Mouse (Mus musculus) erythroid progenitor cell, adult 5-6 weeks (primary cell): ENCODE data around the gene Jakmip3. TPM values are rescaled to one million over a fixed set of nuclear protein-coding genes. Genes with fewer than 3 reads are reported as not detected.

ENCODE experiments used
- ATAC-seq: replicated peaks from 2 replicates; pipeline ENCODE4 v1.8.0; 2016; ENCODE audit warnings: moderate number of reproducible peaks, mild to moderate bottlenecking, moderate TSS enrichment, inconsistent platforms; ENCODE audit not compliant: poor library complexity, low FRiP score, severe bottlenecking
- total RNA-seq, 2 experiments: library from RNA; stranded (forward) in 1 of 2; stranded (reverse) in 1 of 2; fragments of 150-400 nt in 1 of 2; fragments of 186-747, 209-891 nt in 1 of 2; gene quantifications; 2 replicates each; pipeline versions ENCODE4 v1.2.3 to v1.2.4; 2015 to 2017; ENCODE audit warnings: low replicate concordance in 2 of 2

Gene Jakmip3
- total RNA-seq, 2 experiments from 2014 or later, result not detected

- no peak for ATAC-seq
Observed at GRCm38 (mm10) chr7:138942301-138942700, 1.8 kb downstream of the Jakmip3 start.

DNA sequence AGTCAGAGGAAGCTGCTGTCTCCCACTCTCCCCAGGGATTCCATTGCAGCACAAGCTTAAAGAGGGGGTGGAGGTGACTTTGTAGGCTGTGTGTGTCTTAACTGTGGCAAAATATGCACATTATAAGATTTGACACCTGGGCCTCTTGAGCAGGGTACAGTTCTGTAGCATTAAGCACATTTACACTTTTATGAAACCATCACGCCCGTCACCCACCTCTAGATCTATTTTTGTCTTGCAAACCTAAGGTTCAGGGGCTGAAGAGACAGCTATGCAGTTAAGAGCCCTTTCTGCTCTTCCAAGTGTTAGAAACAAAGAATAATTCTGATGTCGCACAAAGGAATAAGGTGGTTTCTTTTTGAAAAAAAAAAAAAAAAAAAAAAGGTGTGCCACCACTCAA lies 5.1 kb downstream of the Jakmip3 start:
- ATAC-seq, result no peak

- ATAC-seq, result no peak
Observed at GRCm38 (mm10) chr7:138947741-138948140, 7.2 kb downstream of the Jakmip3 start.

- no peak for ATAC-seq
Observed at GRCm38 (mm10) chr7:138948309-138948708, 7.8 kb downstream of the Jakmip3 start.

DNA sequence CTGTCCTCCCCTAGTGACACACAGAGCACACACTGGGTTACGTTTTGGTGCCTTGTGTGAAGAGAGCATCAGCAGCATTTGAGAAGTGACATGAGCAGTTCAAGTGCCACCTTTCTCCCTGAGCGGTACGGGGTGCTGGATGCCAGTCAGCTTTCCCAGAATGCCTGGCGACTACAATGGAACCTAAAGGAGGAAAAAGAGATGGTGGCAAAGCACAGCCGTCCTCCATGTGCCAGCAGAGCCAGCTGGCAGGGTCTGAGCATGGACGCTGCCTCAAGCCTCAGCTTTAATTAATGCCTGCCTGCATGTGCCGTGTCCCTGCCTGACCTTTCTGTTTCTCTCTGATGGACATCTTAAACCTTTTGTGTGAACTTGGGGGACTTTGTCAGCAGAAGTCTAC lies 15.3 kb downstream of the Jakmip3 start:
- no peak for ATAC-seq

- ATAC-seq, result no peak
Observed at GRCm38 (mm10) chr7:138957106-138957505, 16.6 kb downstream of the Jakmip3 start.

DNA sequence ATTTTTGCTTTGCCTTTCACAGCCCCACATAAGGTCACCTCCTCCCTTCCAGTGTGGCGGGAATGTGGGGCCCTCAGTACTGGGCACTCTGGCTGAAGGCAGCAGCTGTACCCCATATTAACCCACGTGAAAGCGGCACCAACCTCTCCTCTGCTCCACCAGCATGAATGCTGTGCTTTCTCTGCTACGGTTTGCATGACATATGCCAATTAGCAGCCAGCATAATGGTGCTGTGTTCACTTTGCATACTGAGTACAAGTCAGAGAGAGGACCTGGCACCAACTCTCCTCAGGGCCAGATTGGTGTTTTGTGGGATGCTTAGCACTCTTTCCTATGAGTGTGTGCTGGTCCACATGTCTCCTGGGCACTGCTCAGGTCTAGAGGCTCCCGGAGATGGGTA lies 19.2 kb downstream of the Jakmip3 start:
- ATAC-seq, result no peak

GRCm38 (mm10) chr7:138963756-138964155 lies 23.2 kb downstream of the Jakmip3 start:
- no peak for ATAC-seq

DNA sequence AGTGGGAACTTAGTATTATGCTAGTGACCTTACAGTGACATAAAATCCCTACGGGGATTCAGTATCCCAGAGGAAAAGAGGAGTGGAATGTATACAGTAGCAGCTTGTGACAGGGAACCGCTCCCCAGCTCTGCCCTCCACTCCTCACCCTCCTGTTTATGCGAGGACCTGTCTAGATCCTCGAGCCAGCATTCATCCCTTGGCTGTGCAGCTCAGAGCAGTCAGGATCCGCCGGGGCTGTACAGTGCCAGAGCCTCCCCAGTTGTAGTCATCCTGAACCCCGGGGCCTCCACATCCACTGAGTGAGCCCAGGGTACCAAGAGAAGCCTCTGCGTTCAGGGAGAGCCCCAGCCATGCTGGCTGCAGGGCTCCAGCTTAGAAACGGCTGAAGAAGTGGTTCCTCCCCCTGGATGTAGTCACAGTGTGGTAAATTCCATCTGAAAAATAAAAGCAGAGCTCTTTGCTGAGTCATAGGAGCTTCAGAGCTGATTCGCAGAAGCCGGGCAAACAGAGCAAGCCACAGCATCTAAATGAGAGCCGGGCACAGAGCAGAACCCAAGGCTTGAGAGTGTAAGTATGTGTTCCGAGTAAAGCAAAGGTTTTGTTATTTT lies 27.6 kb downstream of the Jakmip3 start:
- ATAC-seq, result no peak

- no peak for ATAC-seq
Observed at GRCm38 (mm10) chr7:138977510-138977909, 37.0 kb downstream of the Jakmip3 start.

DNA sequence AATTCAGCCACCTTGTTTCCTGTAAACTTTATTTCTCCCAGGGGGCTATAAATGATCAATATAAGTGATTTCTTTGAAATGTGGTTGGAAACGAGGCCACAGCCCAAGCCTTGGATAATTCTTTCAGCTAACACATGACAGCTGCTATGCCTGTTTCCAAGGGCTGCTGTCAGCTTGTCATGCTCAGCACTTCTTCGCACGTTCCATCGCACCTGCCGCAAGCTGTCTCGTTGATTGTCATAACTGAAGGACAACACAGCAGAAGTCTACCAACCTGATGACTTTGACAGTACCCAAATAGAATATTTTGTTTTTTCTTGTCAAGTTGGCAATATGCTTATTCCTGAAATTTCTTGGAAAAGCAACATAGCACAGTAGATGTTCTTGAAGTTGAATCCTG lies 44.0 kb downstream of the Jakmip3 start:
- ATAC-seq, result no peak

DNA sequence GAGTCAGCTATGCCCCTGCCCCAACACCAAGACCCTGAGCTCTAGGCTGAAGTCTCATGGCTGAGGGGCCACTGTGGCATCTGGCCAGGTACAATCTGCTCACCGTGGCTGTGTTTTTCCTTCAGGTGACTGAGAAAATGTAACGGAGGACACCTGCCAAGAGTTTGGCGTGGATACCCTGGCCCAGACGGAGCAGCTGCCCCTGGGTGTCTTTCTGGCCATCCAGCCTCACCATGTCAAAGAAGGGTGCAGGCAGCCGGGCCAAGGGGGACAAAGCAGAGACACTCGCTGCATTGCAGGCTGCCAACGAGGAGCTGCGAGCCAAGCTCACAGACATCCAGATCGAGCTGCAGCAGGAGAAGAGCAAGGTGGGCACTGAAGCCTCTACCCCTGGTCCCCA lies 48.6 kb downstream of the Jakmip3 start:
- no peak for ATAC-seq

GRCm38 (mm10) chr7:139002692-139003091 lies 62.2 kb downstream of the Jakmip3 start:
- ATAC-seq, result no peak

- ATAC-seq, result no peak
Observed at GRCm38 (mm10) chr7:139003250-139003649, 62.7 kb downstream of the Jakmip3 start.

- no peak for ATAC-seq
Observed at GRCm38 (mm10) chr7:139009786-139010502, 69.4 kb downstream of the Jakmip3 start.

DNA sequence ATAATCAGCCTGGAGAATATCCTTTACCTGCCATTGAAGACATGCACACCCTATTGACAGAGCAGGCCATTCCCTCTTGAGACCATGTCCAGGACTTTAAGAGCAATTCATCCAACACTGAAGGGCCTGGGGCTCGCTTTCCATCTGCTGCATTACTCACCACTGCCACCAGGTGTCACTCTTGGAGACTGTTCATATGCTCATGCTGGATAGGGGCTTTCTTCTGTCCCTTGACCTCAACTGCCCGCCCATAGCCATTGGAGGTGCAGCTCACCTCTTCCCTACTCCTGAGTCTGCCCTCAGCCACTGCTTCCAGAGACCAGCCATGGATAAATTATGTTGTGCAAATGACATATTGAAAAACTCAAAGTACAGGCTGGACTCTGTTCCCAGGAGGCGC lies 70.5 kb downstream of the Jakmip3 start:
- ATAC-seq, result no peak

DNA sequence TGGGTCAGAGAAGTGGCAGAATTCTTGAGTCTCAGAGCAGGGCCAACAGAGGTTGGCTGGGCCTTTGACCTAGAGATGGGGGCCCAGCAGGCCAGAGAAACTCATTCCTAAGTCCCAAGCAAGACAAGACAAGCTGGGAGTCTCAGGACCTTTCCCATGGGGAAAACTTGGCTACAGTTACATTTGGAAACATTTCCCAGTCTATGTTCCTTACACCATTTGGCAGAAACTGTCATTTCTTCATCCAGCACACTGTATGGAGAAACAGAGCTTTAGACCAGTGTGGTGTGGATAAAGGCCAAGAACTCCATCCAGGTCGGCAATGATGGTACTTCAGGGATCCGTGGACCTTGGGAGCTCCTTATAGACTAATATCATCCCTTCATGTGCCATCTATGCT lies 71.1 kb downstream of the Jakmip3 start:
- ATAC-seq, result no peak

DNA sequence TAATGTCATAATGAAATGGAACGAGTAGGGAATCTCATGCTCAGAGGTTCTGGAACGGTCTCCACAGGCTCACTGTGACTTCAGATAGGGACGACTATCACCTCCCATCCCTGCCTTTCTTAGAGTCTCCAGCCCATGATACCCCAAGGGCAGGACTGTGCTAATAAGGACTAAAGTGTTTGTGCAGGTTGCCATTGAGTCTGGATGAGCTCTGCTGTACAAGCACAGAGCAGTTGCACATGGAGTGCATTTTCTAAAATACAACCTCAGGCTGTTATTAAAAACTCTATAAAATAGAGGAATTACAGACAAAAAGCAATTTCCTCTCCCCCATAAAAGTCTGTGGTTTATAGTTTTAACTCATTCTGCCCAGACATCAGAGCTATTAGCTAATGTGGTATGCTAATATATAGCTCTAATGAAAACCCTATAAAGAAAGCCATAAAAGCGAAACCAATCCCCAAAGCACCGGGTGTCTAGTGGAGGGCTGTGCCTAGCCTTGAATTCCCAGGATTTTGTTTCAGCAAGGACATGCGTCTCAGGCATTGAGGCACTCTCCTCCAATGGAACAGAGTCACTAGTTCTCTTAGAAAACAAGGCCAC lies 72.3 kb downstream of the Jakmip3 start:
- no peak for ATAC-seq

DNA sequence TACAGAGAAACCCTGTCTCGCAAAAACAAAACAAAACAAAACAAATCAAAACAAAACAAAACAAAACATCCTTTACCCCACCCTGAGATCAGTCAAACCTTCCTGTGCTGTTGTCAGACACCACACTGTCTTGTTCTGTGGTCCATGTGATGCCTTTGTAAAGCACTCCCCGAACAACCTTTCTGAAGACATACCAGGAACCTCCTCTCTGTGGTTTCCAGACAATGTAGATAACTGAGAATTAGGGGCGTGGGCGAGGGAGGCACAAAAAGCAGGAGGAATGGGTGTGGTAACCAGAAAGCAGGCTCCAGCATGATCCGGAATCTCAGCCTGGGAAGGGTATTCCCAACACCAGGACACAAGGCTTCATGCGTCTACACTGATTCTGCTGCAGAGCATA lies 74.6 kb downstream of the Jakmip3 start:
- ATAC-seq, result no peak

DNA sequence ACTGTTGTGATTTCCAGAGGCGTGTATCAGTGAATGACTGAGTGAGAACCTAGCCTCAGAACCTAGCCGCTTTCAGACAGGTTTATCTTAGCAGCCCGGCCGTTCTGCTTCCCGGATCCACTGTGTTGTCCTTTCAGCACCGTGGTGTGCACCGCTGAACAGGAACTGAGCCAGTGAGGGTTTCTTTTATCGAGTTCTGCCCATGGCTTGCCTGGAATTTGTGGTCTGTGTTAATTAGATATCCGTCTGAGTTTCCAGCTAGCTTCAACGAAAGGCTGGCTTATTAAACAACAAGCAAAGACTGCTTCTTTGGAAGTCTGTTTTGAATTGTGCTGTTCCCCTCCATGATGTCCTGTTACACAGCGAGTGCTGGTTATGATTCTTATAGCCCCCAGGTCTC lies 75.8 kb downstream of the Jakmip3 start:
- no peak for ATAC-seq

GRCm38 (mm10) chr7:139017249-139017903 lies 76.8 kb downstream of the Jakmip3 start:
- ATAC-seq, result no peak
